10 mouse cellular contexts compared by ENCODE assay signal in genomic region chr7:125772961-125773571, GRCm38 (mm10).
DNase-seq lines count a peak whose midpoint lies in the region; ATAC-seq and TF ChIP-seq lines count a peak whose summit lies in the region.
"Had no signal": no experiment of that assay in that cellular context is flagged by ENCODE, and none has a peak within 500 bp of the region (broad histone marks: within the 10 kb centered on the region; RNA-seq: fewer than 3 reads in every experiment).

No protein-coding gene starts in this region.

- ATAC-seq in forebrain, embryonic 16.5 days: peak; percentile 55; the same call in 1 of the 2 replicates
- ATAC-seq in inflammation-experienced regulatory T-cells, adult 6 months: no peak
- ATAC-seq in intestine, embryonic 16.5 days: no peak

- WGBS in forebrain, embryonic 16.5 days: 57% methylated on average over 13 of the region's 13 CpGs
- 81% methylated on average over 13 of the region's 13 CpGs for WGBS in intestine, embryonic 16.5 days

- H3K4me2 ChIP-seq in forebrain, embryonic 16.5 days (ENCODE audit: low read length): no peak overlapping the region
- H3K4me2 ChIP-seq in intestine, embryonic 16.5 days (ENCODE audit: low read depth, low read length): no peak overlapping the region
- H3K4me2 ChIP-seq: embryonic facial prominence, embryonic 15.5 days; limb, embryonic 15.5 days had no signal

- peak overlapping the region; percentile 79 for H3K27ac ChIP-seq in layer of hippocampus, adult 2 months
- peak overlapping the region; percentile 74 for H3K27ac ChIP-seq in forebrain, embryonic 16.5 days (ENCODE audit: low read length)
- H3K27ac ChIP-seq in intestine, embryonic 16.5 days (ENCODE audit: low read length): no peak overlapping the region
- H3K27ac ChIP-seq: embryonic facial prominence, embryonic 15.5 days; limb, embryonic 15.5 days had no signal

- intact Hi-C loops in left cerebral cortex, postnatal 25 days (cut with DNase I): loop anchor here (1.0 kb wide), 1 partner anchor 115 kb away; no protein-coding TSS in a partner anchor

- H3K4me3 ChIP-seq in layer of hippocampus, adult 2 months: no peak overlapping the region; the same call in 1 of the 2 replicates
- H3K4me3 ChIP-seq in forebrain, embryonic 16.5 days (replicated peaks; ENCODE audit: low read length): no peak overlapping the region
- no peak overlapping the region for H3K4me3 ChIP-seq in intestine, embryonic 16.5 days (ENCODE audit: low read length)
- H3K4me3 ChIP-seq: embryonic facial prominence, embryonic 15.5 days; limb, embryonic 15.5 days had no signal

- H3K36me3 ChIP-seq in forebrain, embryonic 16.5 days (ENCODE audit: control insufficient read depth, insufficient read depth): peaks cover 2% of the 10 kb centered on the region; the same call in 1 of the 2 replicates
- H3K36me3 ChIP-seq in intestine, embryonic 16.5 days (ENCODE audit: control insufficient read depth, insufficient read depth, low read length): no peaks in the 10 kb centered on the region

- H3K4me1 ChIP-seq in forebrain, embryonic 16.5 days (replicated peaks; ENCODE audit: control insufficient read depth, insufficient read depth, low read length): peaks cover 8% of the 10 kb centered on the region
- no peaks in the 10 kb centered on the region for H3K4me1 ChIP-seq in intestine, embryonic 16.5 days (ENCODE audit: control insufficient read depth, insufficient read depth, low read length)
- H3K4me1 ChIP-seq: embryonic facial prominence, embryonic 15.5 days had no signal

- H3K27me3 ChIP-seq in forebrain, embryonic 16.5 days (replicated peaks; ENCODE audit: control insufficient read depth, insufficient read depth, low read length): no peaks in the 10 kb centered on the region
- H3K27me3 ChIP-seq in intestine, embryonic 16.5 days (replicated peaks; ENCODE audit: control insufficient read depth, insufficient read depth, low read length): no peaks in the 10 kb centered on the region
- H3K27me3 ChIP-seq: embryonic facial prominence, embryonic 15.5 days; limb, embryonic 15.5 days had no signal

- H3K9me3 ChIP-seq in forebrain, embryonic 16.5 days (ENCODE audit: control insufficient read depth, low read length): no peaks in the 10 kb centered on the region
- no peaks in the 10 kb centered on the region for H3K9me3 ChIP-seq in intestine, embryonic 16.5 days (ENCODE audit: control insufficient read depth, low read length)
- H3K9me3 ChIP-seq: embryonic facial prominence, embryonic 15.5 days; limb, embryonic 15.5 days had no signal

- TF ChIP-seq CTCF in layer of hippocampus, adult 2 months (conservative IDR thresholded peaks at IDR 0.05): no peak

- peak; percentile 30 to 42 for DNase-seq in layer of hippocampus, adult 2 months (ENCODE audit: low spot score in 2 of 2)
- no peak for DNase-seq in layer of hippocampus, postnatal 25 days (ENCODE audit: extremely low spot score in 1 of 2, low spot score in 1 of 2)
- peak; percentile 37 to 79 for DNase-seq in left cerebral cortex, postnatal 25 days (ENCODE audit: low spot score in 2 of 2)
- DNase-seq in right cerebral cortex, postnatal 14 days: peak; percentile 34
- DNase-seq in thymus, postnatal 0 days (ENCODE audit: low spot score): no peak

- H3K9ac ChIP-seq in forebrain, embryonic 16.5 days (replicated peaks; ENCODE audit: low read depth, low read length): no peak overlapping the region
- H3K9ac ChIP-seq in intestine, embryonic 16.5 days (ENCODE audit: low read depth, low read length): no peak overlapping the region
- H3K9ac ChIP-seq: embryonic facial prominence, embryonic 15.5 days; limb, embryonic 15.5 days had no signal

Comparison
In these comparisons a context has a peak if more than half of its experiments do, and no peak if none do; other contexts are left out.
1. DNase-seq: peak in layer of hippocampus, adult 2 months (2 of 2), left cerebral cortex, postnatal 25 days (2 of 2) and right cerebral cortex, postnatal 14 days (single experiment); none in layer of hippocampus, postnatal 25 days (0 of 2) and thymus, postnatal 0 days (single experiment).